Mouse (Mus musculus): Measurements from ENCODE around the gene Ermard.

GRCm38 (mm10) chr17:15134905-15135669 is 94.1 kb downstream of the Ermard start:
- TF ChIP-seq POLR2A (IDR thresholded peaks at IDR 0.05; ENCODE audit: borderline replicate concordance, low read depth, low read length): no peak
- no peak for TF ChIP-seq CTCF (IDR thresholded peaks at IDR 0.05; ENCODE audit: low read depth, low read length)

Measured in bone marrow macrophage, adult 2 months (primary cell).